Mouse (Mus musculus): Measurements from ENCODE around the gene Mtch1.

DNA sequence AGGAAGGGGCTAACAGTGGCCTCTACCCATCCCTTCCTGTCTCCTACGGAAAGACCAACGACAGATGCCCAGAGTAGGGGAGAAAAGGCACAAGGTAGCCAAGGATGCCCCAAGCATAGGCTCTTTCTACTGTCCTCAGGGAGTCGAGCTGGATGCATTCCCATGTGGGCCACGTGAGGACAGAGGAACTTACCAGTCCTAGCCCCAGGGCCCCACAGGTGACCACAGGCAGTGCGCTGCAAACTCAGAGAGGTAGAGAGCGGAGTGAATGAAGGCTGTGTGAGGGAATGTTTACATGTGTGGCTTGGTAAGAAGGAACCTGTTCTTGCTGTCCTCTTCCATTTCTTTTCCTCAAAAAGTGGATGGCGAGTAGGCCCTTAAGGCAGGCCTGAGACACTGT, 41.9 kb downstream of the Mtch1 start:
- TF ChIP-seq CTCF (IDR thresholded peaks at IDR 0.05; ENCODE audit: low read depth), result no peak
- TF ChIP-seq EP300 (IDR thresholded peaks at IDR 0.05; ENCODE audit: low read depth), result no peak

Measured in heart, postnatal 0 days (tissue).